Mouse (Mus musculus): Measurements from ENCODE around the gene Stard5. TPM values are rescaled to one million over a fixed set of nuclear protein-coding genes. Genes with fewer than 3 reads are reported as not detected.

The Stard5 gene
- polyA plus RNA-seq (2014; fragmentation: Nextera tagmentation; extraction: Ambion mirVana), result 7.7 and 8.1 TPM in 2 replicates

GRCm38 (mm10) chr7:83631828-83632681, at the start of gene Stard5:
Gene Stard5, plus strand, starts transcription at chr7:83631959.
- no peak within 1 kb of the TSS for H3K27ac ChIP-seq (ENCODE audit: low read depth, low read length)
- no peaks in the 10 kb centered on the region for H3K9me3 ChIP-seq (replicated peaks; ENCODE audit: control insufficient read depth, low read length)
- ATAC-seq (peak; percentile 99), DNase-seq (ENCODE audit: low spot score) (peak; percentile 96)
- no peaks in the 10 kb centered on the region for H3K27me3 ChIP-seq (replicated peaks; ENCODE audit: control insufficient read depth, insufficient read depth, low read length)
- H3K9ac ChIP-seq (ENCODE audit: low read length), result peak within 1 kb of the TSS; percentile 66
- peak within 1 kb of the TSS; percentile 51 for H3K4me3 ChIP-seq (ENCODE audit: low read depth, low read length)
- under 1% methylated on average over 35 of the region's 35 CpGs for WGBS
- H3K4me2 ChIP-seq (ENCODE audit: low read length), result peak within 1 kb of the TSS; percentile 65
- H3K4me1 ChIP-seq (ENCODE audit: control insufficient read depth, insufficient read depth, low read length), result 0 out of 2 replicates have a peak, but pooled peaks cover 2% of the 10 kb centered on the region
- H3K36me3 ChIP-seq (ENCODE audit: control insufficient read depth, insufficient read depth, low read length), result no peaks in the 10 kb centered on the region

GRCm38 (mm10) chr7:83584639-83585471, 46.9 kb upstream of the Stard5 start, which contains the start of gene Tmc3:
Gene Tmc3, plus strand, starts transcription at chr7:83584927.
- Histone ChIP-seq H3K27ac (ENCODE audit: low read depth, low read length) (peak within 1 kb of the TSS; percentile 21; the same call in 1 of the 2 replicates), H3K4me3 (ENCODE audit: low read depth, low read length) (no peak within 1 kb of the TSS), H3K9ac (ENCODE audit: low read length) (no peak within 1 kb of the TSS), H3K36me3 (ENCODE audit: control insufficient read depth, insufficient read depth, low read length) (no peaks in the 10 kb centered on the region), H3K4me1 (ENCODE audit: control insufficient read depth, insufficient read depth, low read length) (peaks cover 5% of the 10 kb centered on the region; the same call in 1 of the 2 replicates), H3K4me2 (ENCODE audit: low read length) (no peak within 1 kb of the TSS), H3K9me3 (replicated peaks; ENCODE audit: control insufficient read depth, low read length) (no peaks in the 10 kb centered on the region), H3K27me3 (replicated peaks; ENCODE audit: control insufficient read depth, insufficient read depth, low read length) (no peaks in the 10 kb centered on the region)
- 60% methylated on average over 11 of the region's 11 CpGs for WGBS
- peak; percentile 60; the same call in 1 of the 2 replicates for ATAC-seq
- peak; percentile 67 for DNase-seq (ENCODE audit: low spot score)

- H3K27me3 ChIP-seq (replicated peaks; ENCODE audit: control insufficient read depth, insufficient read depth, low read length), result no peaks in the 10 kb centered on the region
- no peaks in the 10 kb centered on the region for H3K36me3 ChIP-seq (ENCODE audit: control insufficient read depth, insufficient read depth, low read length)
- no peak overlapping the region for H3K4me2 ChIP-seq (ENCODE audit: low read length)
- H3K4me3 ChIP-seq (ENCODE audit: low read depth, low read length), result no peak overlapping the region
- H3K4me1 ChIP-seq (ENCODE audit: control insufficient read depth, insufficient read depth, low read length), result no peaks in the 10 kb centered on the region
- H3K9me3 ChIP-seq (replicated peaks; ENCODE audit: control insufficient read depth, low read length), result no peaks in the 10 kb centered on the region
- no peak for ATAC-seq
- DNase-seq (ENCODE audit: low spot score), result no peak
- H3K9ac ChIP-seq (ENCODE audit: low read length), result no peak overlapping the region
- WGBS, result 66% methylated on average over 3 of the region's 3 CpGs
- no peak overlapping the region for H3K27ac ChIP-seq (ENCODE audit: low read depth, low read length)
Observed at GRCm38 (mm10) chr7:83594056-83594455, 37.7 kb upstream of the Stard5 start.

GRCm38 (mm10) chr7:83597063-83597462, 34.7 kb upstream of the Stard5 start:
- H3K4me2 ChIP-seq (ENCODE audit: low read length), result no peak overlapping the region
- DNase-seq (ENCODE audit: low spot score), result no peak
- no peaks in the 10 kb centered on the region for H3K4me1 ChIP-seq (ENCODE audit: control insufficient read depth, insufficient read depth, low read length)
- H3K36me3 ChIP-seq (ENCODE audit: control insufficient read depth, insufficient read depth, low read length), result no peaks in the 10 kb centered on the region
- WGBS, result 91% methylated on average over 3 of the region's 3 CpGs
- no peaks in the 10 kb centered on the region for H3K27me3 ChIP-seq (replicated peaks; ENCODE audit: control insufficient read depth, insufficient read depth, low read length)
- H3K27ac ChIP-seq (ENCODE audit: low read depth, low read length), result no peak overlapping the region
- ATAC-seq, result no peak
- H3K4me3 ChIP-seq (ENCODE audit: low read depth, low read length), result no peak overlapping the region
- no peak overlapping the region for H3K9ac ChIP-seq (ENCODE audit: low read length)
- no peaks in the 10 kb centered on the region for H3K9me3 ChIP-seq (replicated peaks; ENCODE audit: control insufficient read depth, low read length)

GRCm38 (mm10) chr7:83598997-83599912, 32.5 kb upstream of the Stard5 start:
- Histone ChIP-seq H3K4me2 (ENCODE audit: low read length) (no peak overlapping the region), H3K4me3 (ENCODE audit: low read depth, low read length) (no peak overlapping the region), H3K4me1 (ENCODE audit: control insufficient read depth, insufficient read depth, low read length) (no peaks in the 10 kb centered on the region), H3K36me3 (ENCODE audit: control insufficient read depth, insufficient read depth, low read length) (no peaks in the 10 kb centered on the region), H3K9me3 (replicated peaks; ENCODE audit: control insufficient read depth, low read length) (no peaks in the 10 kb centered on the region), H3K27me3 (replicated peaks; ENCODE audit: control insufficient read depth, insufficient read depth, low read length) (no peaks in the 10 kb centered on the region), H3K9ac (ENCODE audit: low read length) (no peak overlapping the region), H3K27ac (ENCODE audit: low read depth, low read length) (no peak overlapping the region)
- DNase-seq (ENCODE audit: low spot score) (no peak), ATAC-seq (no peak; the same call in 1 of the 2 replicates)
- 89% methylated on average over 13 of the region's 13 CpGs for WGBS

- peak; percentile 45 for DNase-seq (ENCODE audit: low spot score)
- no peak overlapping the region for H3K4me3 ChIP-seq (ENCODE audit: low read depth, low read length)
- WGBS, result 56% methylated on average over 8 of the region's 8 CpGs
Observed at GRCm38 (mm10) chr7:83599913-83600286, 31.9 kb upstream of the Stard5 start.

GRCm38 (mm10) chr7:83604180-83604944, 27.4 kb upstream of the Stard5 start:
- WGBS, result 87% methylated on average over 7 of the region's 7 CpGs
- H3K4me2 ChIP-seq (ENCODE audit: low read length), result no peak overlapping the region
- no peak overlapping the region for H3K4me3 ChIP-seq (ENCODE audit: low read depth, low read length)
- no peak overlapping the region for H3K9ac ChIP-seq (ENCODE audit: low read length)
- H3K27ac ChIP-seq (ENCODE audit: low read depth, low read length), result no peak overlapping the region
- H3K4me1 ChIP-seq (ENCODE audit: control insufficient read depth, insufficient read depth, low read length), result no peaks in the 10 kb centered on the region
- DNase-seq (ENCODE audit: low spot score), result no peak
- no peaks in the 10 kb centered on the region for H3K27me3 ChIP-seq (replicated peaks; ENCODE audit: control insufficient read depth, insufficient read depth, low read length)
- H3K9me3 ChIP-seq (replicated peaks; ENCODE audit: control insufficient read depth, low read length), result no peaks in the 10 kb centered on the region
- H3K36me3 ChIP-seq (ENCODE audit: control insufficient read depth, insufficient read depth, low read length), result no peaks in the 10 kb centered on the region
- ATAC-seq, result no peak

More at GRCm38 (mm10) chr7:83599913-83600286, 31.9 kb upstream of the Stard5 start:
- H3K4me2 ChIP-seq (ENCODE audit: low read length), result no peak overlapping the region
- no peaks in the 10 kb centered on the region for H3K9me3 ChIP-seq (replicated peaks; ENCODE audit: control insufficient read depth, low read length)
- H3K9ac ChIP-seq (ENCODE audit: low read length), result no peak overlapping the region
- no peaks in the 10 kb centered on the region for H3K4me1 ChIP-seq (ENCODE audit: control insufficient read depth, insufficient read depth, low read length)
- no peaks in the 10 kb centered on the region for H3K36me3 ChIP-seq (ENCODE audit: control insufficient read depth, insufficient read depth, low read length)
- H3K27ac ChIP-seq (ENCODE audit: low read depth, low read length), result no peak overlapping the region
- no peaks in the 10 kb centered on the region for H3K27me3 ChIP-seq (replicated peaks; ENCODE audit: control insufficient read depth, insufficient read depth, low read length)
- ATAC-seq, result peak; percentile 55
